Mouse (Mus musculus) testis, adult 2 months (tissue): ENCODE measurements around the gene Tamm41.

Experiments used
- CTCF ChIP-seq: fragments of 200-500 bp; IDR thresholded peaks from 2 replicates; pipeline ENCODE4 v1.5.1; 2012; ENCODE audit warnings: low read depth, mild to moderate bottlenecking, inconsistent platforms, low read length, moderate library complexity; ENCODE audit not compliant: control insufficient read depth, insufficient read depth, insufficient replicate concordance
- POLR2A ChIP-seq: fragments of 200-500 bp; IDR thresholded peaks from 2 replicates; pipeline ENCODE4 v1.6.1; 2012; ENCODE audit warnings: low read depth, mild to moderate bottlenecking, inconsistent platforms, low read length, moderate library complexity; ENCODE audit not compliant: control insufficient read depth

DNA sequence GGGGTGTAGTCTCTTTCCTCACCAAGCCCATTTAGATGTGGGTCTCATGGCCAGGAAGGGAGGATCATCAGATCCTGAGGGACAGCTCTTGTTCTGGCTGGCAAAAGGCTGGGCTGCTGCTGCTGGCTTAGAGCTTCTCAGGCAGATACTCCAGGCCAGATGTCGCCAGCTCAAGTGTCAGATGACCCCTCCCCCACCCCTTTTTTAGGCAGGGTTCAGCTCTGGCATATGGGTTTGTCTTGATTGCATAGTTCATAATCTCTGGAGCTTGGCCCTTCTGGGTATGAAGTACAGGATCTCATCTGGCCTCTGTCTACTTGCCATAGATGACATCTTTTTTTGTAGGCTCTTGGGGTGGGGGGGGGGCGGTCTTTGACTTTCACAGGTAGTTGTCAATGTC is 19.0 kb upstream of the Tamm41 start:
- TF ChIP-seq POLR2A (no peak), CTCF (no peak)
